Mouse (Mus musculus) G1E (cell line): ENCODE results near the gene Celf2. TPM values are rescaled to one million over a fixed set of nuclear protein-coding genes. Genes with fewer than 3 reads are reported as not detected.

Experiments used
- ATAC-seq: 2 replicates; pipeline ENCODE4 v1.8.0; 2016; ENCODE audit warnings: mild to moderate bottlenecking; ENCODE audit not compliant: insufficient number of reproducible peaks, poor library complexity, low FRiP score, severe bottlenecking; ENCODE audit errors: extremely low read depth
- DNase-seq: peaks from one replicate; pipeline ENCODE4 v3.0.0; 2012; ENCODE audit warnings: low spot score
- H3K27me3 ChIP-seq: 2 replicates; pipeline ENCODE4 v1.6.1; 2012; ENCODE audit warnings: mild to moderate bottlenecking, low read length, inconsistent platforms; ENCODE audit not compliant: insufficient read depth
- H3K36me3 ChIP-seq: replicated peaks from 2 replicates; pipeline ENCODE3; 2012; ENCODE audit warnings: mild to moderate bottlenecking, inconsistent platforms
- H3K4me1 ChIP-seq: 2 replicates; pipeline ENCODE4 v1.6.1; 2012; ENCODE audit warnings: low read depth, low read length, inconsistent platforms, mixed read lengths; ENCODE audit not compliant: insufficient read depth
- H3K4me3 ChIP-seq: 2 replicates; pipeline ENCODE4 v1.5.1; 2012; ENCODE audit warnings: low read depth, mild to moderate bottlenecking, inconsistent platforms, low read length, moderate library complexity, mixed read lengths
- H3K9me3 ChIP-seq: replicated peaks from 2 replicates; pipeline ENCODE4 v1.6.1; 2012; ENCODE audit warnings: inconsistent platforms
- CTCF ChIP-seq: IDR thresholded peaks from 2 replicates; pipeline ENCODE4 v1.5.1; 2012; ENCODE audit warnings: low read depth, low read length, inconsistent platforms, mixed read lengths
- GATA1 ChIP-seq: IDR thresholded peaks from 2 replicates; pipeline ENCODE4 v1.6.1; 2012; ENCODE audit warnings: borderline replicate concordance, low read length, inconsistent platforms, mixed read lengths
- GATA2 ChIP-seq: IDR thresholded peaks from 2 replicates; pipeline ENCODE4 v1.6.1; 2012; ENCODE audit warnings: low read depth, low read length, inconsistent platforms, borderline replicate concordance
- POLR2AphosphoS5 ChIP-seq: IDR thresholded peaks from 2 replicates; pipeline ENCODE4 v1.6.1; 2012; ENCODE audit warnings: low read depth, low read length, inconsistent platforms; ENCODE audit not compliant: insufficient replicate concordance
- TAL1 ChIP-seq: conservative IDR thresholded peaks from 2 replicates; pipeline ENCODE4 v1.6.1; 2012; ENCODE audit warnings: low read depth, low read length, inconsistent platforms, mixed read lengths
- polyA plus RNA-seq: library from polyadenylated mRNA; stranded (reverse); fragments of >175 nt; gene quantifications from 2 replicates; pipeline ENCODE4 v1.2.3, GENCODE M21; 2012
- total RNA-seq, 2 experiments: library from RNA; stranded (forward) in 1 of 2; stranded (reverse) in 1 of 2; fragments of 200-1000 nt in 1 of 2; fragments of >200 nt in 1 of 2; fragmentation: Nextera tagmentation in 1 of 2; gene quantifications; 2 replicates each; pipeline ENCODE4 v1.2.3; 2014 to 2017

The Celf2 gene
- total and polyA plus RNA-seq, 3 experiments: 0.86 to 45.1 (median 14.2) TPM

DNA sequence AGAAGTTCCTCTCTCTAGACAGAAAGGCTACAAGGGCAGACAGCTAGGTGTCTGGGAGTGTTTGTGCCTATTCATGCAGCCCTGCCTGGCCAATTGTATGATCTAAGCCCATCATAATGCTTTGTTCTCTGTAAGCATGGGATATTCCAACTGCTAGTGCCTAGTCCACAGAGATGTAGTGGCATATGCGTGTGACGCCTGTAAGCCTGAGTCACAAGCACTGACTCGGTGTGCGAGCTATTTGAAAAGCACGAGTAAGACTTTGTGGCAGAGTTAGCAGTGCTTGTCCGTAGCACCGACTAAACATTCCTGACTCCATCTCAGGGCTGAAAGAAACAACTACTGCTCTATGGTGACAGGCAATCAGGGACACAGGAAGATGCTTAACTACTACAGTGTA lies 960.1 kb downstream of the Celf2 start:
- no peaks in the 10 kb centered on the region for H3K4me1 ChIP-seq
- H3K36me3 ChIP-seq: no peaks in the 10 kb centered on the region

DNA sequence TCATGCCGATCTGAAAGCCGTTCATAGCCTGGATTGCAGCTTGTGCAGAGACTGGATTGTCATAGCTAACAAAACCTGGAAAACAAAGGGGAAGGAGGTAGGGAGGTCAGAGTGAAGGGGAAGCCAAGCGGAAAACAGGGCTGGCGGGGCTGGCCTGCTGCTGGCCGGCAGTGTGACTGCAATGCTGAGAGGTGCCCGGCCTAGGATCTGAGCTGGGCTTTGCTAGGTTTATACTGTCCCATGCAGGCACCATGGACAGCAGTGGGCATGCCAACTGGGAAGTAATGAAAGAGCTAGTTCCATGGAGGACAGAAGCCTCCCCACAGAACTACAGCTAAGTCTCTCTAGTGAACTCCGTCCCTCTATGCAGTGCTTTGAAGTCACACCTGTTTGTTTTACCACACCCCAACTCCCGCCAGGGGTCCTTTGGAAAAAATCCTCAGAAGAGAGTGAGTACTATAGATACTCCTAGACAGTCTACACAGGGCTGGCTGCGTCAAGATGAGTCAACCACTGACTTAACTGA lies 962.2 kb downstream of the Celf2 start:
- Histone ChIP-seq H3K27me3 (peaks cover 4% of the 10 kb centered on the region; the same call in 1 of the 2 replicates), H3K9me3 (no peaks in the 10 kb centered on the region), H3K36me3 (no peaks in the 10 kb centered on the region), H3K4me3 (no peak overlapping the region), H3K4me1 (no peaks in the 10 kb centered on the region)
- ATAC-seq: no peak
- TF ChIP-seq GATA1 (no peak), POLR2AphosphoS5 (no peak), TAL1 (no peak), GATA2 (no peak), CTCF (no peak)
- no peak for DNase-seq

More for the DNA sequence above, 960.1 kb downstream of the Celf2 start:
- H3K27me3 ChIP-seq: peaks cover 9% of the 10 kb centered on the region
- TF ChIP-seq GATA2 (no peak), POLR2AphosphoS5 (no peak), CTCF (no peak), TAL1 (no peak), GATA1 (no peak)
- no peak for DNase-seq
- no peak overlapping the region for H3K4me3 ChIP-seq
- ATAC-seq: no peak
- no peaks in the 10 kb centered on the region for H3K9me3 ChIP-seq

DNA sequence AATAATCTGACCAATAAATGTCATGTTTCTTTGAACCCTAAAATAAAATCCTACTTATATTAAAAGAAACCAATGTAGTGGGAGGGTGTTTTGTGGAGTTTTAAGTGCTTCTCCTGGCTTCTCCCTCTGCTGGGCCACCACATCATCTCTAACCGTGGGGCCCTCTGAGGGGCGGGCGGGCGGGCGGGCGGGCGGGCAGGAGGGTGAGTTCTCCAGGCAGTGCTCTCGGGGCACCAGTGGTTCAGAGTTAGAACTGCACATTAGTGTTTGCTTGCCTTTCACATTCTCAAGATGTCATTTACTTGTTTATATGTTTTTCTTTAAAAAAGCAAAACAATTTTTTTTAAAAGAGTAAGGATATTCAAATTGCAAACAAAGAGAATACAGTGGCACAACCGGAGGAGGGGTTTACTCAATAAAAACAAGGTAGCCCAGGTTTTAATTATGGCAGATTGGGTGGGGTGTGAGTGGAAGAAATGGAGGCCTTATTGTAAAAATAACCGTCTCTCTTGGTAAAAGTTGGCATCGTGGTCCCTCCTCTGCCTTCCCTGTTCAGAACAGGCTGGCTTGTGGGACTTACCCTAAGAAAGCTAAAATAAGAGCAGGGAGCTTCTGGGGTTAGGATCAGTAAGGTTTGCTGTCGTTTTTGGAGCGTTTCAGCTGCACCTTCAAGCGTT lies 962.8 kb downstream of the Celf2 start:
- Histone ChIP-seq H3K4me3 (no peak overlapping the region), H3K27me3 (peaks cover 4% of the 10 kb centered on the region; the same call in 1 of the 2 replicates), H3K4me1 (no peaks in the 10 kb centered on the region), H3K36me3 (no peaks in the 10 kb centered on the region), H3K9me3 (no peaks in the 10 kb centered on the region)
- DNase-seq (no peak), ATAC-seq (no peak)
- TF ChIP-seq TAL1 (no peak), POLR2AphosphoS5 (no peak), GATA2 (no peak), CTCF (no peak), GATA1 (no peak)

DNA sequence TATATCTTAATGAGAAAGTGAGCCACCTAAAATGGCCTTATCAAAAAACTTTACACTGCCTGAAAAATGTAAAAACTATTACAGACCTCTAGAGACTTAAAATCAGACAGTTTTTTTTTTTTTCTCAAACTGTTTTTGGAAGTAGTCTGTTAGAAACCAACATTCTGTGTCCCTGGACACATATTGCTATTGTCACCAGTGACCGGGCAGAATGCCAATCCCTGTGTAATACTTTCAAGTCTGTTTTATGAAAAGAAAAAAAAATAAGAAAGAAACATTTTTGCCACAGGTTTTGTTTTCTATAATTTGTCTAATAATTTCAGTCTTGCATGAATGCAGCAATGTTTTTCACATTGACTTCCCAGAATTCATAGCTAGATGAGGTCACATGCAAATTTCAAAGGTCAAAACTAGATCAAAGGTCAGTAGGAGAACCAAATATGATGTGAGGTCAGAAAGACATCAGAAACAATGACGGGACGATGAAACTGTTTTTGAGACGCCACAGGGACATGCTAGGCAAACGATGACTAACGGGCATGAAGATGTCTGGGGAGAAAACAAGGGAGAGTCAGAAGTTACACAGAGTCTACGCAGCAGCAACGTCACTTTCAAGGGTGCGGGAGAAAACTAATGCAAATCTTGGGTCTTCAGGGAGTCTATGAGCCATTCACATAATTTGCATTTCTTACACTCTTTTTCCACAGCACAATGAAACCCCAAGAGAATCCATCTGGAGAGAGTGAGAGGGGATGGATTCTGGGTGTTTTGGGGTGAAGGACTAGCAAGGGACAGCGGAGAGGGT lies 964.0 kb downstream of the Celf2 start:
- no peak for ATAC-seq
- no peak for DNase-seq
- H3K4me1 ChIP-seq: no peaks in the 10 kb centered on the region
- no peak overlapping the region for H3K4me3 ChIP-seq
- TF ChIP-seq TAL1 (no peak), GATA2 (no peak), POLR2AphosphoS5 (no peak), CTCF (no peak), GATA1 (no peak)
- H3K36me3 ChIP-seq: no peaks in the 10 kb centered on the region
- peaks cover 4% of the 10 kb centered on the region for H3K27me3 ChIP-seq
- no peaks in the 10 kb centered on the region for H3K9me3 ChIP-seq

DNA sequence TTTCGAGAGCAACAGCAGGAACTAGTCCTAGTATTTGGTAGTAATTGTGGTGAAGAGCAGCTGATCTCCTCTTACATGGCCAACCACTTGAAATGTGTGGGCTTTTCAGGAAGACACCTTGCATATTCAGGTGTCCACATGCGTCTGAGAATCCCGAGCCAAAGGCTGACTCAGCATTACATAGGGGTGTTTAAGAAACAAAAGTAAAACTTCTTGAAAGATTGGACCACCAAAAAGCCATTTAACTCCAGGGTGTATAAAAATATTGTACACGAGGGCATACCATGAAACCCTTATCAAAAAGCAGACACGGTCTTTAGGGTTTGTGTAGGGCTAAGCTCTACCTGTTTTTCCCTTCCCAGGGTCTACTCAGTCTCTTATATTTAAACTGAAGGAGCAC lies 965.7 kb downstream of the Celf2 start:
- DNase-seq (no peak), ATAC-seq (no peak)
- Histone ChIP-seq H3K9me3 (no peaks in the 10 kb centered on the region), H3K4me1 (no peaks in the 10 kb centered on the region), H3K36me3 (no peaks in the 10 kb centered on the region), H3K27me3 (peaks cover 2% of the 10 kb centered on the region), H3K4me3 (no peak overlapping the region)
- TF ChIP-seq GATA2 (no peak), CTCF (no peak), GATA1 (no peak), POLR2AphosphoS5 (no peak), TAL1 (no peak)

DNA sequence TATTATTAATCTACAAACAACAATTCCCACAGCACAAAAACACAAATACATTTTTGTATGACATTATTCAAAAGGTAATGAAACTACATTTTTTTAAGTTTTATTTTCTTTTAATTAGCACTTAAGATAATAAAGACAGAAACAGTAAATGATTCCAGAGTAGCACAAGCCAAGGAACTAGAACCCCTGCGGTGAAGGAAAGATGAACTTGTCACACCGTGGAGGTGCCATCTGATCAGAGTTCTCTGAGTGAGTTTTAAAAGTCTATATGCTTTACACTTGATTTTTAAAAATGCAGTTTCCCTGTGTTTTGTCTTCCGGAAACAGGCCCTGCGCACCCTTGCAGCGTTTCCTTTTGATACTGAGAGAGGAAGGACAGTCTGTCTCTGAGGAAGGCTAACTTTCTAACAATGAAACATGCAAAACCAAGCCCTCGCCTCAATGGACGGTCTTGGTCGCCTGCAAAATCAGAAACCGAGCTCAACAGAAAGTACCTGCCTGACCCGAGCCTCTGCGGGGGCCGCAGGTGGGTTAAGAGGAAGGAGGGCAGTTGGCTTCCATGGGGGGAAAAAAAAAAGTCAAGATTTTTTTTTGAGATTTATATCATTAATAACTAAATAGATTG lies 966.7 kb downstream of the Celf2 start:
- TF ChIP-seq CTCF (no peak), GATA1 (no peak), TAL1 (no peak), POLR2AphosphoS5 (no peak), GATA2 (no peak)
- Histone ChIP-seq H3K9me3 (no peaks in the 10 kb centered on the region), H3K4me3 (no peak overlapping the region), H3K36me3 (no peaks in the 10 kb centered on the region), H3K4me1 (no peaks in the 10 kb centered on the region), H3K27me3 (peaks cover 2% of the 10 kb centered on the region)
- ATAC-seq (no peak), DNase-seq (no peak)
